Mouse (Mus musculus): ENCODE results near the gene Mfsd14a.
"Not testable (repeated sequence)": the region's sequence is repeated elsewhere in the genome, so short reads cannot be mapped to it uniquely, and the experiment has no call there.

Mfsd14a gene

DNA sequence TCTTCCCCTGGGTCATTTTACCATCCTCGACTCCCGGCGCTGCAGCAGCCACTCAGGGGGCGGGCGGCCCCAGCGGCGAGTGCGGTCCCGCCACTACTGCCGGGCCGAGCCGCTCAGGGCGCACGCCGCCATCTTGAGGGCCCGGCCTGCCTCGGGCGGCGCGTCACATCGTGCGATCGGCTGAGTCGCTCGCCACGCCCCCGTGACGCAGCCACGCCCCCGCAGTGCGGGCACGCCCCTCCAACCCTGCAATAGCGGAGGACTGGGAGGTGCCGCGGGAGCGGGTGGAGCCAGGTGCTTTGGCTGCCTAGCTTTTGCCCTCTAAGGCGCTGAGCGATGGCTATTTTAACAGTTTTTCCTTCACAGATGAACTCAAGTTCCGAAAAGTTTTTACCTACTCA lies at the start of gene Mfsd14a:
TSS of gene Mfsd14a (minus strand) at position 215 of the 401 bp plus-strand sequence.
- peak; percentile 99 for DNase-seq

DNA sequence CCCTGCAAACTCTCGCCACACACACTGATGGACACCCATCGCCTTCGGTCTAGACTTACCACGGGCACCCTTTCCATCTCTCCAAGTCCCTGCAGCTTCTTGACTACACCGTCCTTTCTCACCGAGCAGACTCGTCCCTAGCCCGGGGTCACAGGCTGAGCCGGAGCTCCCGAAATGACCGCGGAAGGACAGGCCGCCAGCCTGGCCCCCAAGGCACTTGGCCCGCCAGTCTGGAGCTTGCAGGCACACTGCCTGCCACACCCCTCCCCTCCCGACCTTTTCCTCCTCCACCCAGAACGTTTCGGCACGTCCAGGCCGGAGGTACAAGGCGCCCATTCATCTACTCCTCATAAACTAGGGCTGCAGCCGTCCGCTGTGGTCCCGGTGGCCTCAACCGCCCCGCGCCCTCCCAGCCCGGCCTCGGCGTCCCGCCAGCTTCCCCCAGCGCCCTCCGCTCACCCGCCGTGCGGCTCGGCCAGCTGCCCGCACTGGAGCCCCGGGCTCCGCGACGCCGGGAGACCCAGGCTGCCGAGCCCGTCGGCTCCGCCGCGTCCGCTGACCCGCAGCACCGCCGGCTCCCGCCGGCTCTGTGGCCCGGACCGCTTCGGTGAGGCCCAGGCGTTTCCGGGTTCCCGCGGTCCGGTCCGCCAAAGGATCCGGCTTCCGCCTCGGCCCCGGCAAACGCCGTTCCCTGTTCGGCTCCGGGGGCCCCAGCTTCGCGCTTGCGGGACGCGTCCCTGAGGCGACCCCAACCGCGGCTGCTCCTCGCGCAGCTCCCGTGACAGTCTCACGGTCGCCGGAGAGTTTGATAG lies 49.4 kb upstream of the Mfsd14a start:
- peak; percentile 63 for DNase-seq

DNA sequence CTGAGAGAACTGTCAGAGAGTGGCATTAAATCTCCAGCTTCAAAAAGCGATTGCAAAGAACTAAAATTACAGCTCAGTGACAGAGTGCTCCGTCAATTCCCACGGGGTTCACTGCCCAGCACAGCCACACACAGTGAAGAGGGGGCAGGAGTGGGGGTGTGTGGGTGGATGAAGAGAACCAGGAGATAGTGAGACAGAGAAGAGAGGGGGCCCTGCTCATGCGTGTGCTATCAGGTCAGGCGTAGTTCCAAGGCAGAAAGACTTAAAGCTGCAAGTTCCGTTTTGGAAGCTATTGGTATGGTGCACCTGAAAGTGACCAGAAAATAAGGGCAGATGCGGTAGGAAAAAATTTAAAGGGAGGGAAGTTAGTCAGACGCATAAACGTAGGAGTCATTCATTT lies 48.5 kb upstream of the Mfsd14a start:
- no peak for DNase-seq

DNA sequence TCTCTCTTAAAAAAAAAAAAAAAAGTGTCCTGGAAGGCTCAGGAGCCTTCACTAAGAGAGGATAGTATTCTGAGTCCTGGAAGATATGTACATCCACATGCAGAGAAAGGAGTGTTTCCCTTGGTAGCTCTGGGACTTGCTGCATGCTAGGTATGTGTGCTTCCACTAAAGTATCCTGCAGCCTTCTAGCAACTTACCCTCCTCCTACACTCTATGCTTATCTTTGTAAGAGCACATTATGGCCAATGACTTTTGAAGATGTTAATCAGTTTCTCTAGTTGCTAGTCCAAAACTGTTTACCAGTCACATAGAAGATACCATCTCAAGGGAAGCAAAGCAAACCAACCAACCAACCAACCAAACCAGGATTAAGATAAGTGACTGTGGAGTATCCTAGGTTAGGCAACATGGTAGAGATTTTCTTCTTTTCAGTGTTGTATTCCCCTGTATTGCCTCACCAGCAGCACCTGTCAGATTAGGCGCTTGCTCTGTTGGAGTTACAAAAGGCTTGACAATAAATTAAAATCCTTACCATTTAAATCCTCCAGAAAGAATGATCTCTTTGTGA lies 43.2 kb upstream of the Mfsd14a start:
- no peak for DNase-seq

DNA sequence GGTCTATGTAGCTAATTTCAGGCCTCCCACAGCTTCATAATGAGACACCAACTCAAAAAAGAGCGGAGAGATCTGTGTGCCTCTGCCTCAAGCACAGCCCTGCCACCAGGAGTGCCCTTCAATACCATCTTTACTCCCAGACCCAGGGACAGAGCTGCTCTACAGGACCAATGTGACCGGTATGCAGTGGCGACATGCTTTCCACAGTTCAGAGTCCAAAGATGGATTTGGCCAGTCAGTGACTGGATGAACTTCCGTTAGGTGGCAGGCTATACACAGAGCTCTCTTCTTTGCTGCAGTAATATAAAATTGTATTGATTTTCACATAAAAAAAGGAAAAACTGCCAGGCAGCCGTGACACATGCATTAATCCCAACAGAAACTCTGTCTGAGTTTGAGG lies 41.4 kb upstream of the Mfsd14a start:
- peak; percentile 40 for DNase-seq

DNA sequence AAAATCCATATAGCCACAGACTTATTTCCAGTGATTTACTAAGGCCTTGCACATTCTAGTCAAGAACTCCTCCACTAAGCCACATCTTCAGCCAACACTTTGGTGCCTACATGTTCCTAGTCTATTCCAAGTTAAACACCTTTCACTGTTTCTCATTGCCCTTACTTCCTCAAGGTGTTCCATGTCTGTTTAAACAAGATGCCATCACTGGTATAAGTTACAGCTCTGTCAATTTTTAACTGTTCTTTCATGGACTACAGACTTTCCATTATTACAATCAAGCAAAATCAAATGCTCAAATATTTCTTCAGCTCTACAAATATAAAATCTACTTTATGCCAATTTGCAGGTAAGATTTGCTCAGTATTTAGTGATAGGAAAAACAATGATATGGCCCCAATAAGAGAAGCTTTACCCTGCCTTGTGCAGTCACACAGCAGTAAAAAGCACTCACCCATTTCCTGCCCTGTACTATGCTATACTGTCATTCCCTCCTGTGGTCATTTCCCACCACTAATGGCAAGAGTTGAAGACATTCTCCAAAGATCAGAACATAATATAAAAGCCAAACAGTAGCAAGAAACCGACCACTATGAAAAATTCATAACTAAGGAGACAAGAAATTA lies 40.3 kb upstream of the Mfsd14a start:
- DNase-seq = no peak

DNA sequence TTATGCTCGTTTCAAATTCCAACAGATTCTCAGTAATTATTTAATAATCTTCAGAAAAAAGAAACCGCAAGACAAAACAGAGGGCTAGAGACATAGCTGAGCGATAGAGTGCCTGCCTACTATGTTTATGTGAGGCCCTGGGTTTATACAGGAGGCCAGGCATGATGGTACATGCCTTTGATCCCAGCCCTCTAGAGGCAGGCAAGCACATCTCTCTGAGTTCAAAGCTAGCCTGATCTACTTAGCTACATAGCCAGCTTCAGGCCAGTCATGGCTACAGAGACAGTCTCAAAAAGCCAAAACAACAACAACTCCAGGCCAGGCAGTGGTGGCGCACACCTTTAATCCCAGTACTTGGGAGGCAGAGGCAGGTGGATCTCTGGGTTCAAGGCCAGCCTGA lies 39.1 kb upstream of the Mfsd14a start:
- DNase-seq = no peak

DNA sequence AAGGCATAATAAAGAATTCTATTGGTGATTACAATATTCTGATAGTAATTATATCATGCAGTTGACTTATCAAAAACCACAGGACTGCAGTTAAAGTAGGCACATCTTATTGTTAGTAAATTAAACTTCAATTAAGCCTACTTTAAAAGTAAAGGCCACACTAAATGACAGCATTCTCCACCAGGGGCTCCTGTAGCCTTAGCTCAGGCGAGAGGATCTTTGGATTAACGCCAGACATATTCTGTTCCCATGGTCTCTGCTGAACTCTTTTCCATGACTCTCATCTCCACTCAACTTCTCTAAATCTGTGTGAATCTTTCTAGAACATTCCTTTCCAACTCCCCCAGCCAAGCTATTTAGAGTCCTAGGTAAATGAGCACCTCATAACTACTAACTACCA lies 36.3 kb upstream of the Mfsd14a start:
- no peak for DNase-seq

DNA sequence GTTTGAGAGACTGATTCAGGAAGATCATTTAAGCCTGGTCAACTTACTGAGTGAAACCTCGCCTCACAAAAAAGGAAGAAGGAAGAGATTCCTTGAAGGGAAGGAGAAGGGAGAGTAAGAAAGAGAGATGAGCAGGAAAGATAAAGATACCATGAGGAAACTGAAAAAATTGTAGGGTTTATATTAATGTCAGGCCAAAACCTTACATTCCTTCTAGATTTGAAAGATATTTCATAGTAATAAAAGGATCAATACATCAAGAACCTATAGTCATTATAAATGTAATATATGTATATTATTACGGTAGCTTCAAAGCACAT lies 33.1 kb upstream of the Mfsd14a start:
- no peak for DNase-seq

DNA sequence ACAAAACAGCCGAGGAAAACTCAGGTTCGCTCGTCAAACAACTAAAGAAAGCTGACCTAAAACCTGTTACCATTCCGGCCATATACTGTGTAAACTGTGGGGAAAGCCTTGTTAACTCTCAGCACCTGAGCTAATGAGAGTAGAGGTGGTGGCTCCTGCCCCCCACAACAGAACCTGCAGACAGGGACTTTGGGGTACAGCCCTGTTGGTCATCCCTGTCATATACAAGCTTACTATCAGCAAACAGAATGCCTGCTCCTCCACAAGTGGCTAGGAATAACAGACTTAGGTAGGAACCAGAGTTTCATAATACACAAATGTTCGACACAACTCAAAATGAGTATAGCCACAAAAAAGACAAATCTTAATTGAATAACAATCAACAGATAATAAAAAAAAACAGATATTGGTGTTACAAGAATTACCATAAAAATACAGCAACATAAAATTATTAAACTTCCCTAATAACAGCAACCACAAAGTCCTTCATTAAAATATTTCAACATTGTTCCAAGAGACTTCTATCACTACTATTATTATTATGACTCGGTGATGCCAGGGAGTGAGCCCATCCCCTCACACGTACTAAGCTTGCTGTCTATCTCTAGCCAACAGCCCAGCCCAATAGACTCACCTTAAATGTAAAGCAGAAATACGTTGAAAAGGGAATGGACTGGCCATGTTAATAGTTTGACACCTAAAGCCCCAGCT lies 32.6 kb upstream of the Mfsd14a start:
- DNase-seq = no peak

DNA sequence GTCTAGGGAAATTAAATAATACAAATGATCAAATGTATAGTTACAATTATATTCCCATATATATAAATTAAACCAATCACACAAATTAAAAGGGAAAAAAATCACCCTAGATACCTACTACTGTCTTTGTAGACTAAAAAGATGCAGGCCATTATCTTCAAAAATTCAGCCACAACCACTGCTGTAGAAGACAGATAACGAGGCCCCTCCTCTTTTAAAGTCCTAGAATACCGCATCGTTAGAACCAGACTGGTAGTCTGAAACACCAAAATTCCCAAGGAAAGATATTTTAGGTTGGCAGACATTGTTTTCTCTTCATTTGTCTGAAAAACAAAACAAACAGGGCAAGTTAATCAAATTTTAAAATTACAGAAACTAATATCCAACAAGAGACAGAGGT lies 31.8 kb upstream of the Mfsd14a start:
- DNase-seq = no peak

DNA sequence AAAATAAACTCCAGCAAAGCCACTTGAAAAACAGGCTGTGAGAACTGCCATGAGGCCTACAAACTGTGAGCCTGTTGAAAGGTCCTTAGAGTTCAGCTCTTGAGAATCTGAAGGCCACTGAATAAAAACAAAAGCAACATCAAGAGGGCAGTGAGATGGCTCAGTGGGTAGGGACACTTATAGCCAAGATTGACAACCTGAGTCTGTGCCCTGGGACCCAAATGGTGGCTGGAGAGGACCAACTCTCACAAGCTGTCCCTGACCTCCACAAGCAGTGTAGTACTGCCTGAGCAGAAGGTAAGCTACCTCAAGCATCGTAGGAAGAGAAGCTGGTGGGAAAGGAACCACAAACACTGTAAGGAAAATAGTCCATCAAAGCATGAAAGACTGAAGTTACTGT lies 18.7 kb upstream of the Mfsd14a start, which contains the start of gene Gm43191:
TSS of gene Gm43191 (minus strand) at position 101 of the 400 bp plus-strand sequence.
- DNase-seq = no peak

DNA sequence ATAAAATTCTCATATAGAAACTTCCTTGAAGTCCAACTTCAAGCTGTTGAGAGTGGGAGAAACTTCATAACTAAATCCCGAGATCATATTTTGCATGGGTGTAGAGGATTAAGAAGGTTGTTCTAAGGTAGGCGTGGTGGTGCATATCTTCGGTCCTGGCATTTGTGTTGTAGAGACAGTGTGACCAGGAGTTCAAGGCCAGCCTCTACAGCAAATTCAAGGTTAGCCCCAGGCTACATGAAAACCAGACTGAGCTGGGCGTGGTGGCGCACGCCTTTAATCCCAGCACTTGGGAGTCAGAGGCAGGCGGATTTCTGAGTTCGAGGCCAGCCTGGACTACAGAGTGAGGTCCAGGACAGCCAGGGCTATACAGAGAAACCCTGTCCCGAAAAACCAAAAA lies 1.8 kb upstream of the Mfsd14a start:
- DNase-seq = not testable (repeated sequence)

DNA sequence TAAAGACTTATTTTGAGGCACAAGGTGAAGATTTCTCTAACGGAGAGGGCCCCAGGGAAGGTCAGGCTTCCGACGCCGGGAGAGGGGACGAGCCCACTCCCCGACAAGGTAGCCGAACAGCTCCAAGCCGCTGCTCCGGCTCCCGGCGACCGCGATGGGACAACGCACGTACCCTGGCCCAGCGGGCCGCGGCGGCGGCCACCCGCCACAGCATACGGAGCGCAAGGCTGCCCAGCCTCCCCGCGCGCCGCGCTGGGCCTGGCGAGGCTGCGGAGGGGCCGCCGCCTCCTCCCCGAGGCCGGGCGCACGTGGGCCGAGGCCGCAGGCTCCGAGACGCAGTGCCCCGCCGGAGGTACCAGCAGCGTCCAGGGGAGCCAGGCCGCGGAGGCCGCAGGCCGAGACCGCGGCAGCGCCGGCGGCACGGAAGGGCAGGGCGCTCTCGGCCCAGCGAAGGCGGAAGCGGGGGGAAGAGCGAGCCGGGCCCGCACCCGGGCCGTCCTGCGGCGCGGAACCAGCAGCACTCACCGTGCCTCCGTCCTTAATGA lies 535 bp downstream of the Mfsd14a start:
- peak; percentile 39 for DNase-seq

DNA sequence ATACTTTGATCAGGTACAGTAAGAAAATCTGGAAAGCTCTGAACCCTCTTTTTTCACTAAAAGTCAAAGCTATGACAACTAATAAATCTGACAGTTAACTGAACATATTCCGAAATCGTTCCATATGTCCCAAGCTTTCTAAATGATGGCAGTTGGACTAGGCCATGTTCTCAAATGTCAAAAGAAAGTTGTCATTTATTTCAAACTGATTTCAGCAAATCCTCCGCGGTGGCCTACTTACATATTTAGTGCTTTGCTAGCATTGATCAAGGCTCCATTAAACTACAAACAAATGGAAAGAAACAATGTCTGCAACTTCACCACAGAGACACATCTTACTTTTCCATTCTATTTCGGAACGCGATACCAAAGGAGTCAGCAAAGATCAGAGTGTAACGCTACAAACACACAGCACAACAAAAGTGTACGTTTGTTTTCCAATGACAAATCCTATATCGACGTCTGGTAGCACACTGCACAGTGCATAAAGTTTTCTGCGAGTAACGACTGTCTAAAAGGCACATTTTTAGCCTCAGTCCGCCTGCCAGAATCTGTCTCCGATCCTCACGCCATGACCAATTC lies 1.1 kb downstream of the Mfsd14a start:
- peak; percentile 14 for DNase-seq

DNA sequence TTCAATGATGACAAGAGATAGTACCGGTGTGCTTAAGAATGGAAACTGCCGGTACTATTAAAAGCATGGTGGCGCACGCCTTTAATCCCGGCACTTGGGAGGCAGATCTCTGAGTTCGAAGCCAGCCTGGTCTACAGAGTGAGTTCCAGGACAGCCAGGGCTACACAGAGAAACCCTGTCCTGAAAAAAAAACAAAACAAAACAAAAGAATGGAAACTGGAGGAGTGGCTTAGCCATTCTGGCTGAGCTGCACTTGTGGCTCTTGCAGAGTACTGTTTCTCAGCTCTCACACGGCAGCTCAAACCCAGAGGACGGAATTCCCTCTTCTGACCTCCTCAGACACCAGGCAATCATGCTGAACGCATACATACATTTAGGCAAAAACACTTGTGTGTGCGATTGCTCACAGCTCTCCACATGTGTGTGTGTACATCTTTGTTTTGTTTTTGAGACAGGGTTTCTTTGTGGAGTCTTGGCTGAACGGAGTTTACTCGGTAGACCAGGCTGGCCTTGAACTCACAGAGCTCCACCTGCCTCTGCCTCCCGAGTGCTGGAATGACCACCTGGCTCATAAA lies 2.5 kb downstream of the Mfsd14a start:
- no peak for DNase-seq

DNA sequence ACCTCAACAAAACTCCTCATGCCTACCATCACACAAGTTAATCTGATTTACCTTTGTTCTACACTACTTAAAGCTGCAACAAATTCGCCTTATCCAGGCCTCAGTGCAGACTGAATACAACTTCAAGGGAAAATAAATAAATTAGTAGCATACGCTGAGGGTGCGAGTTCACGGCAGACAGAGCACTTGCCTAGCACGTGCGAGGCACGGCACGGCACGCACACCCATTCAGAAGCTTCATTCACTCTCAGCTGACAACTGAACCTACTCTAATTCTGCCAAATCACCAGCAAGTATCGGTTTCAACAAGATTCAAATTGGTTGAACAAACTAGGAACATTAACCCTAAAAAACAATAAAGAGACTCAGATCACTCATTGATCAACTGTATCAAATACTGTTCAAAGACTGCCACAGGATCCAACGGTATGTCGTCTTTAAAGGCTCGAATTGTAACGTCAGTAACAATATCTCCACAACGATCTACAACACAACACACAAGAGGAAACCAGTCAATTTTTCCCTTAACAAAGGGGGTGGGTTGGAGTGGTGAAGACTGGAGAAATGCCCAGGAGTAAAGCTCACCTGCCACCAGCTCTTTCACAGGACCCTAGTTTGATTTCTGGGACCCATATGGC lies 3.4 kb downstream of the Mfsd14a start:
- peak; percentile 40 for DNase-seq

DNA sequence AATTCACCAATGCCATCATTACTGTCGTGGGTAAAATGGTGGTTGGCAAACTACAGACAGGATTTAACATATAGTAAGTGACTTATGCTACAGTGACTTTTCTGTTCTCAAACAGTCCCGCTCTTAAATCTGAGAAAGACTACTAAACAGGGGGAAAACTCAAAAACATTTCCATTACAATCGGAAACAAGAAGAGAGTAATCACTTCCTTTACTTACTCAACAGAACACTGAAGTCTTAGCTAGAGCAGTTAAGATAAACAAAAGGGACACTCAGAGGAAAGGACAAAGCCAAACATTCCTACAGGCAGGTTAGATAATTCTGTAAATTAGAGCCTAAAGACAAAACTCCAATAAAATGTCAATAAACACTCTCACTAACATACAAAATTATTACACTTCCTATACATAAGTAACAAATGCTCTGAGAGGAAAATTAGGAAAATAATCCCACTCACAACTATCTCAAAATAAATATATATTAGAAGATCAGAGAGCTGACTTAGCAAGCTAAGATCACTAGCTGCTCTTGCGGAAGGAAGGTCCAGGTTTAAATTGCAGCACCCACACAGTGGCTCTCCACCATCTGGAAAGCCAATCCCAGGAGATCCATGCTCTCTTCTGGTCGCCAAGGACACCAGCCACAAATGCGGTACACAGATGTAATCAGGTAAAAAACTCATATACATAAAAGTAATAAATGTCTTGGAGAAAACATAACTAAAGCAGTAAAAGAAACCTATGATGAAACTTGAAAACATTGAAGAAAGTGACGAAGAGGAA lies 6.1 kb downstream of the Mfsd14a start:
- no peak for DNase-seq

DNA sequence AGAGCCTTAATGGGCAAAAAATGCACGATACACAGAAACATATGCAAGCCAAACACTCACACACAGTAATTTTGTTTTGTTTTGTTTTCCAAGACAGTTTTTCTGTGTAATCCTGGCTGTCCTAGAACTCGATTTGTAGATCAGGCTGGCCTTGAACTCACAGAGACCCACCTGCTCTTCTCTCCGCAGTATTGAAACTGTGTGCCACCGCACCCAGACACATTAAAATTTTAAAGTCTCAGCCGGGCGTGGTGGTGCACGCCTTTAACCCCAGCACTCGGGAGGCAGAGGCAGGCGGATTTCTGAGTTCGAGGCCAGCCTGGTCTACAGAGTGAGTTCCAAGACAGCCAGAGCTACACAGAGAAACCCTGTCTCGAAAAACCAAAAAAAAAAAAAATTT lies 8.4 kb downstream of the Mfsd14a start:
- not testable (repeated sequence) for DNase-seq

DNA sequence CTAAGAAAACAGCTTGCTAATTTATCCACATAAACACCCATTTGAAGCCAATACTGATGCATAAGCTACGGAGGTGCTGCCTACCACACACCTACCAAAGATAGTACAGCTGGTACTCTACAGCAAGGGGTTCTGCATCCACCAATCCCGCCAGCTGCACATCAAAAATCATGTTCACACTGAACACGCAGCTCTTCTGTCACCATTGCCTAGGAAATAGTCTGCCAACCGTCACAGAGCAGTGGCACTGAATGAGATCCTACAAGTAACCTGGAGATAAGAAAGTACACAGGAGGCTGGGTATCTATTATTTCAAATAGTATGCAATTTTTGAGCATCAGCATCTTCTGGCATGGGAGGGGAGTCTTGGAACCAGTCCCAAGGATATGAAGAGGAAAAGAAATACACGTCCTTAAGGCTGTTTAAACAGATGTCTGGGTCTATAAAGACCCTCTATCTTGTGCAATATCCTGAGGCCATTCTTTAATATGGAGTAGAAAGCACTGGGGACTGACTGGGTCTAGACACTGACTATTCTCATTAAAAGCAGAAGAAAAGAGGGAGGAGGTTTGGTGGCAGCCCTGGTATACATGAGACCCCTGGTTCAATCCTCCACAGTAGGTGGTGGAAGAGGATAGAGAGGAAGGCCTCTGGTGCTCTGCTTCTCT lies 9.1 kb downstream of the Mfsd14a start:
- DNase-seq = no peak

DNA sequence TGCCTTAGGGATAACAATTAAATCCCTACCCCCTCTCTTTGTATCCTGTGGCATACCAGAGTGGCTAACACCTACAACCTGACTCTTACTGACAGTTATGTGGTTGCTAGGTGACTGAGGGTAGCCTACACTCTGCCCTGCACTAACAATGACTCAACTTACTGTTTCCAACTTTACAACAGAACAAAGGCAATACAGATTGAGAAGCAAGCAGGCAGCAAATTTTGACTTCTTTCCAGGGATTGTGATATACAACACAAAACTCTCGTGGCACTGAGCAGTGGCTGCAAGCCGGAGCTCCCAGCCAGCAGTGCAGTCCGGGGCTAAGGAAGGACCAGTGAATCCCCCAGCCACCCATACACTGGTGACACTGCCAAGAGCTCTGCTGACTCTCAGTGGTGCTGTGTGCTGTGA lies 10.4 kb downstream of the Mfsd14a start:
- DNase-seq = no peak

Measured in kidney, adult 9 months (tissue).